Mouse (Mus musculus) liver, embryonic 12.5 days (tissue): ENCODE data around the gene Chpf. TPM values are rescaled to one million over a fixed set of nuclear protein-coding genes. Genes with fewer than 3 reads are reported as not detected.
A peak's percentile ranks its signal among the peaks of the same experiment; 100 is the strongest.

Source experiments
- ATAC-seq: fragments of 200-750 bp; cut with Nextera tagmentation; 2 replicates; pipeline ENCODE4 v1.8.0; 2017; ENCODE audit warnings: moderate number of reproducible peaks, mild to moderate bottlenecking, moderate library complexity
- H3K27ac ChIP-seq: fragments of 300-500 bp; sonication (generic); 2 replicates; pipeline ENCODE4 v1.5.1; 2016; ENCODE audit warnings: mild to moderate bottlenecking
- H3K27me3 ChIP-seq: fragments of 300-500 bp; sonication (generic); replicated peaks from 2 replicates; pipeline ENCODE4 v1.6.1; 2016; ENCODE audit warnings: mild to moderate bottlenecking, moderate library complexity
- H3K36me3 ChIP-seq: fragments of 300-500 bp; sonication (generic); 2 replicates; pipeline ENCODE4 v1.6.1; 2016; ENCODE audit warnings: mild to moderate bottlenecking, moderate library complexity
- H3K4me1 ChIP-seq: fragments of 300-500 bp; sonication (generic); 2 replicates; pipeline ENCODE4 v1.6.1; 2016
- H3K4me2 ChIP-seq: fragments of 300-500 bp; sonication (generic); 2 replicates; pipeline ENCODE4 v1.6.1; 2016; ENCODE audit warnings: mild to moderate bottlenecking, moderate library complexity
- H3K4me3 ChIP-seq: fragments of 300-500 bp; sonication (generic); 2 replicates; pipeline ENCODE4 v1.5.1; 2016; ENCODE audit warnings: mild to moderate bottlenecking, moderate library complexity
- H3K9ac ChIP-seq: fragments of 300-500 bp; sonication (generic); 2 replicates; pipeline ENCODE4 v1.6.1; 2016; ENCODE audit warnings: mild to moderate bottlenecking, moderate library complexity
- H3K9me3 ChIP-seq: fragments of 300-500 bp; sonication (generic); replicated peaks from 2 replicates; pipeline ENCODE4 v1.6.1; 2016; ENCODE audit warnings: mild to moderate bottlenecking, moderate library complexity
- WGBS: fragments of 180-500 bp; shearing (Covaris S2); methylation state at CpG from one replicate; pipeline ENCODE4 v1.1.7; 2016; ENCODE audit not compliant: insufficient replicate concordance; 5-methylcytosine and 5-hydroxymethylcytosine counted together
- polyA plus RNA-seq: library from polyadenylated mRNA; unstranded; fragments of >200 nt; fragmentation: Nextera tagmentation; extraction: Ambion mirVana; gene quantifications from 2 replicates; pipeline ENCODE4 v1.2.1, GENCODE M21; 2016

Gene Chpf
- polyA plus RNA-seq, 1 experiment from 2014 or later, result 13.0 TPM

- Histone ChIP-seq H3K9ac (no peak overlapping the region), H3K36me3 (peaks cover 35% of the 10 kb centered on the region), H3K4me3 (no peak overlapping the region), H3K4me2 (no peak overlapping the region), H3K27me3 (peaks cover 99% of the 10 kb centered on the region), H3K27ac (no peak overlapping the region), H3K9me3 (no peaks in the 10 kb centered on the region), H3K4me1 (peaks cover 32% of the 10 kb centered on the region)
- ATAC-seq, result no peak
- WGBS, result 88% methylated on average over 11 of the region's 11 CpGs
Observed at GRCm38 (mm10) chr1:75476441-75476840, 2.7 kb downstream of the Chpf start.

- Histone ChIP-seq H3K27me3 (peaks cover 95% of the 10 kb centered on the region), H3K4me2 (no peak overlapping the region)
- 64% methylated on average over 17 of the region's 17 CpGs for WGBS
Observed at GRCm38 (mm10) chr1:75469287-75469825, 9.8 kb downstream of the Chpf start.

GRCm38 (mm10) chr1:75467215-75467927 is 11.7 kb downstream of the Chpf start:
- no peaks in the 10 kb centered on the region for H3K36me3 ChIP-seq
- H3K27ac ChIP-seq, result no peak overlapping the region
- no peaks in the 10 kb centered on the region for H3K9me3 ChIP-seq
- H3K9ac ChIP-seq, result no peak overlapping the region
- H3K4me1 ChIP-seq, result peaks cover 43% of the 10 kb centered on the region
- H3K27me3 ChIP-seq, result peaks cover 82% of the 10 kb centered on the region
- H3K4me3 ChIP-seq, result no peak overlapping the region
- 0 out of 2 replicates have a peak overlapping the region, but pooled peaks have one; percentile 7 for H3K4me2 ChIP-seq
- WGBS, result 7% methylated on average over 14 of the region's 14 CpGs
- no peak for ATAC-seq

More at GRCm38 (mm10) chr1:75469287-75469825, 9.8 kb downstream of the Chpf start:
- no peak for ATAC-seq
- Histone ChIP-seq H3K27ac (no peak overlapping the region), H3K36me3 (peaks cover 11% of the 10 kb centered on the region), H3K9ac (no peak overlapping the region), H3K4me3 (no peak overlapping the region), H3K4me1 (peaks cover 23% of the 10 kb centered on the region), H3K9me3 (no peaks in the 10 kb centered on the region)

- Histone ChIP-seq H3K4me2 (peak overlapping the region; percentile 65), H3K36me3 (no peaks in the 10 kb centered on the region), H3K9ac (peak overlapping the region; percentile 46), H3K27me3 (peaks cover 78% of the 10 kb centered on the region), H3K27ac (peak overlapping the region; percentile 80), H3K4me1 (peaks cover 64% of the 10 kb centered on the region), H3K4me3 (0 out of 2 replicates have a peak overlapping the region, but pooled peaks have one; percentile 21), H3K9me3 (no peaks in the 10 kb centered on the region)
- WGBS, result 33% methylated on average over 5 of the region's 5 CpGs
- ATAC-seq, result peak; percentile 90
Observed at GRCm38 (mm10) chr1:75463652-75464204, 15.4 kb downstream of the Chpf start.

- Histone ChIP-seq H3K4me3 (no peak overlapping the region), H3K9me3 (no peaks in the 10 kb centered on the region), H3K4me2 (peak overlapping the region; percentile 65), H3K9ac (peak overlapping the region; percentile 44), H3K27me3 (peaks cover 78% of the 10 kb centered on the region), H3K4me1 (peaks cover 75% of the 10 kb centered on the region), H3K27ac (peak overlapping the region; percentile 80), H3K36me3 (no peaks in the 10 kb centered on the region)
- peak; percentile 79 for ATAC-seq
- 6% methylated on average over 1 of the region's 1 CpGs for WGBS
Observed at GRCm38 (mm10) chr1:75462636-75463035, 16.5 kb downstream of the Chpf start.

GRCm38 (mm10) chr1:75460297-75460696 is 18.8 kb downstream of the Chpf start:
- Histone ChIP-seq H3K27me3 (peaks cover 80% of the 10 kb centered on the region), H3K4me2 (no peak overlapping the region)
- WGBS, result 54% methylated on average over 7 of the region's 7 CpGs

GRCm38 (mm10) chr1:75458789-75459684 is 20.1 kb downstream of the Chpf start:
- no peak for ATAC-seq
- Histone ChIP-seq H3K4me1 (peaks cover 74% of the 10 kb centered on the region), H3K27ac (peak overlapping the region; percentile 58; the same call in 1 of the 2 replicates), H3K36me3 (no peaks in the 10 kb centered on the region), H3K27me3 (peaks cover 80% of the 10 kb centered on the region), H3K4me2 (peak overlapping the region; percentile 65), H3K9me3 (no peaks in the 10 kb centered on the region), H3K4me3 (peak overlapping the region; percentile 42), H3K9ac (no peak overlapping the region)
- 21% methylated on average over 20 of the region's 23 CpGs for WGBS

More at GRCm38 (mm10) chr1:75460297-75460696, 18.8 kb downstream of the Chpf start:
- H3K4me1 ChIP-seq, result peaks cover 81% of the 10 kb centered on the region
- H3K27ac ChIP-seq, result no peak overlapping the region
- no peaks in the 10 kb centered on the region for H3K36me3 ChIP-seq
- ATAC-seq, result no peak
- H3K9me3 ChIP-seq, result no peaks in the 10 kb centered on the region
- no peak overlapping the region for H3K4me3 ChIP-seq
- no peak overlapping the region for H3K9ac ChIP-seq

GRCm38 (mm10) chr1:75458025-75458788 is 20.9 kb downstream of the Chpf start:
- Histone ChIP-seq H3K36me3 (no peaks in the 10 kb centered on the region), H3K9me3 (no peaks in the 10 kb centered on the region), H3K27me3 (peaks cover 85% of the 10 kb centered on the region), H3K9ac (peak overlapping the region; percentile 27; the same call in 1 of the 2 replicates), H3K4me1 (peaks cover 65% of the 10 kb centered on the region), H3K4me3 (peak overlapping the region; percentile 42), H3K4me2 (peak overlapping the region; percentile 65), H3K27ac (peak overlapping the region; percentile 58; the same call in 1 of the 2 replicates)
- peak; percentile 57 for ATAC-seq
- 3% methylated on average over 42 of the region's 42 CpGs for WGBS

- H3K27ac ChIP-seq, result no peak overlapping the region
- H3K9me3 ChIP-seq, result no peaks in the 10 kb centered on the region
- H3K9ac ChIP-seq, result no peak overlapping the region
- ATAC-seq, result no peak
- 3% methylated on average over 7 of the region's 10 CpGs for WGBS
- H3K4me1 ChIP-seq, result peaks cover 61% of the 10 kb centered on the region
- peaks cover 91% of the 10 kb centered on the region for H3K27me3 ChIP-seq
- H3K4me3 ChIP-seq, result peak overlapping the region; percentile 42
- peak overlapping the region; percentile 65 for H3K4me2 ChIP-seq
- no peaks in the 10 kb centered on the region for H3K36me3 ChIP-seq
Observed at GRCm38 (mm10) chr1:75457710-75458024, 21.4 kb downstream of the Chpf start.

GRCm38 (mm10) chr1:75456746-75457564 is 22.2 kb downstream of the Chpf start:
- H3K4me1 ChIP-seq, result peaks cover 55% of the 10 kb centered on the region
- H3K4me2 ChIP-seq, result no peak overlapping the region
- H3K9me3 ChIP-seq, result no peaks in the 10 kb centered on the region
- H3K4me3 ChIP-seq, result no peak overlapping the region
- peaks cover 98% of the 10 kb centered on the region for H3K27me3 ChIP-seq
- H3K27ac ChIP-seq, result no peak overlapping the region
- ATAC-seq, result 0 out of 2 replicates have a peak, but pooled peaks have one; percentile 9
- no peaks in the 10 kb centered on the region for H3K36me3 ChIP-seq
- 8% methylated on average over 14 of the region's 14 CpGs for WGBS
- no peak overlapping the region for H3K9ac ChIP-seq
